Mouse (Mus musculus): ENCODE results near the gene Ifnlr1. TPM values are rescaled to one million over a fixed set of nuclear protein-coding genes. Genes with fewer than 3 reads are reported as not detected.

Gene Ifnlr1
- total and polyA plus RNA-seq, 3 experiments: 0.04 TPM; not detected in 2

DNA sequence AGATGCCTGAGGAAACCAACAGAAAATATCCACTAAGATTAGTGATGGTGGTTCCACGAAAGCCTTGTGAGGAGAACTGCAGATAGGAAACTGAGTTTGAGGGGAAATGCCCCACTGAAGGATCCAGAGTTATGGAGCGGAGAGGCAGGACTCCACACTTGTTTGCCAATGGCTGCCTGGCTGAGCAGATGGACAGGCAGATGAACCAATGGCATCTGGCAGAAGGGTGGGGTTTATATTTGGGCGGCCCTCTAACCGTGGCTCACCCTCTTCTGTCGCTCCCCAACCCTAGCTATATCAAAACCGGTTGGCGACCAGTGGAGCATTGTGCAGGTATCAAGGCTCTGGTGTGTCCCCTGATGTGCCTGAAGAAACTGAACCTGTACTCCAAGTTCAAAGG, 12.4 kb downstream of the Ifnlr1 start:
- TF ChIP-seq BHLHE40 (IDR thresholded peaks at IDR 0.05; ENCODE audit: low read depth, low read length) (no peak), ELF1 (IDR thresholded peaks at IDR 0.05; ENCODE audit: low read depth, low read length) (no peak), MAZ (IDR thresholded peaks at IDR 0.05; ENCODE audit: low read depth, low read length) (no peak), JUND (conservative IDR thresholded peaks at IDR 0.05; ENCODE audit: low read depth, low read length) (no peak), ZKSCAN1 (IDR thresholded peaks at IDR 0.05; ENCODE audit: borderline replicate concordance, low read depth, low read length) (no peak), MXI1 (IDR thresholded peaks at IDR 0.05; ENCODE audit: low read depth, low read length) (no peak), E2F4 (IDR thresholded peaks at IDR 0.05; ENCODE audit: insufficient replicate concordance, low read depth, low read length) (no peak), CHD2 (IDR thresholded peaks at IDR 0.05; ENCODE audit: low read length) (no peak), MAFK (IDR thresholded peaks at IDR 0.05; ENCODE audit: insufficient replicate concordance, low read length) (no peak), IRF4 (IDR thresholded peaks at IDR 0.05; ENCODE audit: low read depth, low read length) (no peak), MAX (IDR thresholded peaks at IDR 0.05; ENCODE audit: low read length) (no peak), NRF1 (IDR thresholded peaks at IDR 0.05; ENCODE audit: low read depth, low read length) (no peak)
- dilution Hi-C loops (cut with MboI; ENCODE audit: extremely low pct_ligation_motif_present, extremely low pct_unique_long_range_greater_than_20kb, low sequenced_read_pairs): no loop called here
- Histone ChIP-seq H3K4me2 (ENCODE audit: insufficient read depth, low read depth, poor library complexity, severe bottlenecking) (no peak overlapping the region), H3K4me1 (ENCODE audit: control insufficient read depth in 1 of 2, insufficient read depth in 2 of 2) (no peaks in the 10 kb centered on the region), H3K4me3 (replicated peaks in 1 of 3; ENCODE audit: low read depth in 2 of 3, low read length in 2 of 3, poor library complexity in 1 of 3) (no peak overlapping the region), H3K27ac (ENCODE audit: insufficient read depth, low read depth) (no peak overlapping the region), H3K36me3 (replicated peaks in 1 of 2; ENCODE audit: control insufficient read depth in 1 of 2, insufficient read depth in 1 of 2, low read length in 1 of 2) (no peaks in the 10 kb centered on the region), H3K79me2 (replicated peaks; ENCODE audit: control insufficient read depth, extremely low read depth, insufficient read depth, poor library complexity, severe bottlenecking) (no peaks in the 10 kb centered on the region), H3K9me3 (replicated peaks; ENCODE audit: low read length) (peaks cover 14% of the 10 kb centered on the region), H3K27me3 (replicated peaks) (peaks cover 18% of the 10 kb centered on the region), H3K9ac (ENCODE audit: insufficient read depth, low read depth) (no peak overlapping the region)
- DNase-seq (ENCODE audit: extremely low read depth): no peak
- in situ Hi-C loops (cut with MboI; ENCODE audit: low pct_ligation_motif_present, low pct_unique_long_range_greater_than_20kb, low sequenced_read_pairs): no loop called here

- in situ Hi-C loops (cut with MboI; ENCODE audit: low pct_ligation_motif_present, low pct_unique_long_range_greater_than_20kb, low sequenced_read_pairs) (no loop called here), dilution Hi-C loops (cut with MboI; ENCODE audit: extremely low pct_ligation_motif_present, extremely low pct_unique_long_range_greater_than_20kb, low sequenced_read_pairs) (no loop called here)
- no peak overlapping the region for H3K27ac ChIP-seq (ENCODE audit: insufficient read depth, low read depth)
- no peak overlapping the region for H3K4me3 ChIP-seq (replicated peaks in 1 of 3; ENCODE audit: low read depth in 2 of 3, low read length in 2 of 3, poor library complexity in 1 of 3)
- no peak overlapping the region for H3K9ac ChIP-seq (ENCODE audit: insufficient read depth, low read depth)
- no peaks in the 10 kb centered on the region for H3K36me3 ChIP-seq (replicated peaks in 1 of 2; ENCODE audit: control insufficient read depth in 1 of 2, insufficient read depth in 1 of 2, low read length in 1 of 2)
- no peaks in the 10 kb centered on the region for H3K4me1 ChIP-seq (ENCODE audit: control insufficient read depth in 1 of 2, insufficient read depth in 2 of 2)
- DNase-seq (ENCODE audit: extremely low read depth): no peak
- H3K4me2 ChIP-seq (ENCODE audit: insufficient read depth, low read depth, poor library complexity, severe bottlenecking): no peak overlapping the region
- H3K27me3 ChIP-seq (replicated peaks): peaks cover 47% of the 10 kb centered on the region
- TF ChIP-seq SIN3A (IDR thresholded peaks at IDR 0.05; ENCODE audit: low read length) (no peak), MAX (IDR thresholded peaks at IDR 0.05; ENCODE audit: low read length) (no peak), JUND (conservative IDR thresholded peaks at IDR 0.05; ENCODE audit: low read depth, low read length) (no peak), ZKSCAN1 (IDR thresholded peaks at IDR 0.05; ENCODE audit: borderline replicate concordance, low read depth, low read length) (no peak), POLR2A (IDR thresholded peaks at IDR 0.05; ENCODE audit: low read depth, low read length) (no peak), TCF12 (IDR thresholded peaks at IDR 0.05; ENCODE audit: low read depth, low read length) (no peak), JUN (IDR thresholded peaks at IDR 0.05; ENCODE audit: insufficient read depth, low read depth, low read length) (no peak), CTCF (conservative IDR thresholded peaks at IDR 0.05 in 1 of 2, IDR thresholded peaks at IDR 0.05 in 1 of 2; ENCODE audit: low read depth in 2 of 2, low read length in 2 of 2) (no peak), PAX5 (IDR thresholded peaks at IDR 0.05; ENCODE audit: low read length) (no peak), KAT2A (IDR thresholded peaks at IDR 0.05; ENCODE audit: insufficient replicate concordance, low read length) (no peak), NRF1 (IDR thresholded peaks at IDR 0.05; ENCODE audit: low read depth, low read length) (no peak), SMC3 (IDR thresholded peaks at IDR 0.05; ENCODE audit: low read depth, low read length) (no peak), TBP (conservative IDR thresholded peaks at IDR 0.05; ENCODE audit: low read depth, low read length) (no peak), MEF2A (IDR thresholded peaks at IDR 0.05; ENCODE audit: borderline replicate concordance, low read depth, low read length) (no peak), GABPA (IDR thresholded peaks at IDR 0.05; ENCODE audit: insufficient replicate concordance, low read depth, low read length) (no peak), BHLHE40 (IDR thresholded peaks at IDR 0.05; ENCODE audit: low read depth, low read length) (no peak)
- no peaks in the 10 kb centered on the region for H3K79me2 ChIP-seq (replicated peaks; ENCODE audit: control insufficient read depth, extremely low read depth, insufficient read depth, poor library complexity, severe bottlenecking)
- no peaks in the 10 kb centered on the region for H3K9me3 ChIP-seq (replicated peaks; ENCODE audit: low read length)
These were observed 17.4 kb downstream of the Ifnlr1 start for GRCm38 (mm10) chr4:135703497-135703896.

All from CH12.LX (cell line).